Mouse (Mus musculus): ENCODE measurements around the gene Zfp184.

Gene Zfp184

GRCm38 (mm10) chr13:21992550-21992949, 47.7 kb downstream of the Zfp184 start:
- DNase-seq (ENCODE audit: low read depth), result no peak

DNA sequence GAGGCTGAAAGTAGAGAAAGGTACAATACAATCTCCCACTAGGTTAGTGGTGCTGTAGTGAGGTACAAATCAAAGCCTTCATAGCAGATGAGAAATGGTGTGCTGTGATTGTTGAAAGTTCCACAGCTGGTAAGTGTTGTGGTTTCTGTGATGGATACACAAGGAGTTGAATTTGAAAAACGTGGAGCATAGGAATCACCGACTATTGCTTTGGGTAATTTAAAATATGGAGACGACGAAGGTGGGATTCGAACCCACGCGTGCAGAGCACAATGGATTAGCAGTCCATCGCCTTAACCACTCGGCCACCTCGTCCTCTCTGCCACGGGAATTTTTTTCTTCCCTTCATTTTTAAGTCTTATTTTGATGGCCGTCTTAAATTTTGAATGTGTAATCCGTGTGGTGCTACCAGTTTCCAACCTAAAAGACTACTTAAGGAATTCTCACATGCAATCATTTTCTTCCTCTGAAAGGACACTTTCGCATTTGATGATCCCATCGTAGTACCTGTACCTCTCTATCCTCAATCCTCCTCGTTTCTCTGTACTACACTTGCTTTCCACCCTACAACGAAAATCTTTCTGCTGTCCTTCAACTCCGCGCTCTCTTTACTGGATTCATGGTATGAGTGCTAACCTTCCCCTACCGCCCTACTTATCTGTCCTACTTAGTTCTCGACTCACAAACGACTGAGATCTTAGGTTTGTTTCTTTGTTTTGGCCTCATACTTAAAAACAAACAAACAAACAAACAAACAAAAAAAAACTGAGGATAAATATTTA, 49.3 kb downstream of the Zfp184 start:
- DNase-seq (ENCODE audit: low read depth), result no peak

DNA sequence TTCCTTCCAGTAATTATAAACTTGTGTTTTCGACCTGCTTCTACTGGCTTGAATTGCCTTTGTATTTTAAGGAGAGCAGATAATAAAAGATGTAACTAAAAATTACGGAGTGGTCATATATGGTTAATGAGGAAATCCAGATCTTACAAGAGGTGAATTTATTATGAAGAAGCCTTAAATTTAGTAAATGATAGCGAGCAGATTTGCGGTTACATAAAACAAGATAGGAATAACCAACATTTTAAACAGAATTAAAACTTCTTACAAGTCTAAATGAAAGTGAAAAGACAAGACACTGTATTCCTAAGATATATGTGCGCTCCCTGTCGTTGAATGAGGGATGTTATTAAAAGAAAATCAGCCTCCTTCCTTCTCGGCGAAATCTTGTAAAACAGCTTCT, 50.0 kb downstream of the Zfp184 start:
- DNase-seq (ENCODE audit: low read depth), result no peak

DNA sequence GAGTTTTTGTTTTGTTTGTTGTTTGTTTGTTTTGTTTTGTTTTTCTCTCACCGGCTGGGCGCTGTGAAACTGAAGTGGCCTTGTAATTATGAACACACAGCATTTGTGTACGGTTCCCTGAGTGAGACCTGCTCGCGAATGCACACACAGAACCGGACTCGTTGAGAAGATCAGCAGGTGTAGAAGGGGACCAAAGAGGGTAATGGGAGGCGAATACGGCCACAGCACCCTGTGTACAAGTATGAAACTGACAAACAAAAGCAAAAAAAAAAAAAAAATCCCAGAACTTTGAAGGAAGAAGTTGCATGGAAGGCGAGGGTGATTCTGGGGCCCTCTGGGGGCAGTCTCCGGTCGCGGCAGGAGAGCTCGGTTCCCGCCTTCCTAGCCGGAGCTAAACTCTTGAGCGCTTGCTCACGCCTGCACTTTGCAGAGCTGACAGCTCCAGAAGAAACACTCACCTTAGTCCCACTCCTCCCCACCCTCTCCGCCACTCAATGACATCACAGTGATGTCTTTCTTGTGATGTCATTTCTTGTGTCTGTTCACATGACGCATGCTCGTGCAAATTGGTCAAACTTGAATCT, 50.5 kb downstream of the Zfp184 start:
- DNase-seq (ENCODE audit: low read depth), result no peak

DNA sequence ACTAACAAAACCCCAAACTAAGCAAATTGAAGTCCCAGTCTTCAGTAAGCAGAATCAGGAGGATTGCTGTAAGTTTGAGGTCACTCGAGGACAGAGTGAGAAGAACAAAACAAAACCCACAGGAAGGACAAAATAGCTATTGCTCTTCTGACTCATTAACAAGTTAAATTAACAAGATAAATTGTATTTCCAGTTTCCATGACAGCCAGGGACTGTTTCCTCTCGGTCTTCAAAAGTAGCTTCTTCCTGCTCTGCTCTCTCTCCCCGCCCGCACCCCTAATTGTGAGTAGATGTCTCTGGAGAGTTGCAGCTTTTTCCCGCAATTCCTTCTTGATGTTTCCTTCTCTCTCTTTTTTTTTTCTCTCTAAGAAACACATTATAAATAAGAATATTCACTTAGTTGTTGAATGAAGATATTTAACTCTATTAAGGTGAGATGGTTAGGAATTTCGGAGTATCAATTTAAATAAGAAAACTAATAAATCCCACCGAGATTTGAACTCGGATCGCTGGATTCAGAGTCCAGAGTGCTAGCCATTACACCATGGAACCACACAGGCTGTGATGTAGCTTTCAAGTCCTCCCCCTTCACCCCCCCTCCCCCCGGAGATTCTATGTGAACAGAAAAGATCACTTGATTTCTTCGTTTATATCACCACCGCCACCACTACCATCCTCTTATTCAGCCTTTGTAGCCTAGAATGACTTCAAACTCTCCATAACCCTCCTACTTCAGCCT, 51.4 kb downstream of the Zfp184 start:
- no peak for DNase-seq (ENCODE audit: low read depth)

DNA sequence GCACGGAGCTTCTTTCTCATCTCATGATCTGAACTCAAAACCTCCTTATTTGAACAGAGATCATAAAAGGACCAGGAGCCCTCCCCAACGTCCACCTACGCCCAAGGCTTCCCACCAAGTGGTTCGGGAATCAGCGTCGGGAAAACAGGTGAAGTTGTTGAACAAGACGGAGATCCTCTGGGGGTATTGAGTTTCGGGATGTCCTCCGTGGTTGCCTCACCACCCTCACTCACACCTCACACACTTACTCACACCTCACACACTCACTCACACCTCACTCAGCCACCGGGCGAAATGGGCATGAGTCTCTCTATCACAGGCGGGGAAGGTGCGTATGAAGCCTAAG, 51.9 kb downstream of the Zfp184 start:
- no peak for DNase-seq (ENCODE audit: low read depth)

DNA sequence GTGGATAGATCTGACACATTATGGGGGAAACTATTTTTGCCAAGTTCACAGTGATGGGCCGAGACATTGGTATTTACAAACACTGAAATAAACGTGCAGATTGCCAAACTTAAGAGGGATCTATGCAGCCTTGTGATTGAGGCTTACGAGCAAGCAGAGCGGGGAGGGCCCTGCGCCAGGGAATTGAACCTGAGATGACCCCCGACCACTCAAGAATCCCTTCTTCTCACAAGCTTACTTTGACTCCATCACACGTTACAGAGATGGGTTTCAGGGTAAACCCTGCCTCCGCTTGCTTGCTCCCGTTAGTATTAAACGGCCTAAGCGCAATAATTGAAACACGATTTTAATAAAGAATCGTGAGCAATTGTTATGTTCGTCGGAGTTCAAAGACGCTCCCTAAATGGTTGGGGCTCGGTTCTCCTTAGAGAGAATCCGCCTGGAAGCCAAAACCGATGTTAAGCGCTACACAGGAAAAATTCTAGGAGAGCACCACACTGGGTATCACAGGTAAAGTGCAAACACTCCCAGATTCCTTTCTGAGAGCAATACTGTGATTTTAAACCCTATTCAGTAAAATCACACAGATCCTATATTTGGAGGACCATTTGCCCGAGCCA, 52.4 kb downstream of the Zfp184 start:
- no peak for DNase-seq (ENCODE audit: low read depth)

DNA sequence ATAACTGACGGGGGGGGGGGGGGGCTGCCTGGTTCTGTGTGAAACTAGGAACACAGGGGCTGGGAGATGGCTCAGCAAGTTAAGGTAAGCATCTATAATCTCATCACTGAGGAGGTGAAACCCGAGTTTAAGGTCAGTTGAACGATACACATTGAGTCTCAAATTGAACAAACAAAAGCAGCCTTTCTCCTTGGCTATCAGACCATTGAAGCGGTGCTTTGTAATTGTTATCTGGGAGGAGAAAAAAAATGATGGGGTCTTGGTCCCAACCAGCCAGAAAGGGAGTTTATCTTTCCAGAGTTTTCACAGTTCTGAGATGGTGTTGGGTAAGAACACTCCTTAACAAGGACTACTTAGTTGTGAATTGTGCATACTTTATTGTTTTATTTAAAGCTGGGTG, 52.9 kb downstream of the Zfp184 start:
- no peak for DNase-seq (ENCODE audit: low read depth)

- no peak for DNase-seq (ENCODE audit: low read depth)
Observed at GRCm38 (mm10) chr13:21998412-21998811, 53.5 kb downstream of the Zfp184 start.

GRCm38 (mm10) chr13:21999147-21999546, 54.3 kb downstream of the Zfp184 start:
- DNase-seq (ENCODE audit: low read depth), result no peak

DNA sequence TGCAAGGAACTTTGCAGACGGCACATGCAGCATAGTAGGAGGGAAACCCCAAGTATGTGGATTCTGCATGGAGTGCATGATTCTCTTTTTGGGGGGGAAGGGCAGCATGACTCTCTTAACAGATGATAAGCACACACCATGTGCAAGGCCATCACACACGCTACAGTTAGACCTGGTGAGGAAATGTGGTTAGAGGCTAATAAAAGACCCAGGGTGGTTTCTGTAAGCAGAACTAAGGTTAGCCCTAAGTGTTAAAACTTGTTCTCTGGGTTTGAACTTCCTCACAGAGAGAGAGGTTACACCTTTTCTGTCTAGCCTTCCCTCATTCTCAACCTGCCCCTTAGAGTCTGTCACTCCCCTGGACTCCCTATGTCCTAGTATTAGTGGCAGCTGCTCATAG, 56.5 kb downstream of the Zfp184 start:
- no peak for DNase-seq (ENCODE audit: low read depth)

- DNase-seq (ENCODE audit: low read depth), result no peak
Observed at GRCm38 (mm10) chr13:22001823-22002222, 56.9 kb downstream of the Zfp184 start.

DNA sequence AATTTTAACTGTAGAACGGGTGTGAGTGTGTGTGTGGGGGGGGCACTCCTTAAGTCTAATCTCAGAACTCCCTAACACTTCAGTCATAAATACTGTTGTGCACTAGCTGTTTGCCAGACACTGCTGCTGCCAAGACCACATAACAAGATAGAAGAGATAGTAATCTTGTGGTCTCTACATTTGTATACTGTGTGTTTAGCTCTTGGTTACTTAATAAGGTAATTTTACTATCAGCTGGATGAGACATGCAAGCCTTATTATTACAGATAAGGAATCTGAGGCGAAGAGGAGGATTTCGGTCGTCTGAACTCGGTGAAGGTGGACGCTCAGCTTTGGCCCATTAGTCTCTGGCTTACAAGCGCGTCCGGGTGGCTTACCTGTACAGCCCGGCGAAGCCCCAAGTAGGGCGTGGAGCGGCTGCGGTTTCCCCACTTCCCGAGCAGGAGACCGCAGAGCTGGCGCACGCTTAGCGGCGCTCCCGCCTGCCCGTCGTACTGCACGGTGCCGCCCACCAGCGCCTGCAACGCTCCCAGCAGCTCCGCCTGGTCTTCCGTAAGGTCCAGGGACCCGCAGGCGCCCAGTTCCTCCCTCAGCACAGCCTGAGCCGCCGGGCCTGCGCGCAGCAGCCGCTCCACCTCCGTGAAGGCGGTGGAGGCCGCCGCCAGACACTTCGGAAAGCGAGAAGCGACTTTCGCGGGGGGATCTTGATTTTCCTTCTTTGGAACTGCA, 60.9 kb downstream of the Zfp184 start:
- no peak for DNase-seq (ENCODE audit: low read depth)

DNA sequence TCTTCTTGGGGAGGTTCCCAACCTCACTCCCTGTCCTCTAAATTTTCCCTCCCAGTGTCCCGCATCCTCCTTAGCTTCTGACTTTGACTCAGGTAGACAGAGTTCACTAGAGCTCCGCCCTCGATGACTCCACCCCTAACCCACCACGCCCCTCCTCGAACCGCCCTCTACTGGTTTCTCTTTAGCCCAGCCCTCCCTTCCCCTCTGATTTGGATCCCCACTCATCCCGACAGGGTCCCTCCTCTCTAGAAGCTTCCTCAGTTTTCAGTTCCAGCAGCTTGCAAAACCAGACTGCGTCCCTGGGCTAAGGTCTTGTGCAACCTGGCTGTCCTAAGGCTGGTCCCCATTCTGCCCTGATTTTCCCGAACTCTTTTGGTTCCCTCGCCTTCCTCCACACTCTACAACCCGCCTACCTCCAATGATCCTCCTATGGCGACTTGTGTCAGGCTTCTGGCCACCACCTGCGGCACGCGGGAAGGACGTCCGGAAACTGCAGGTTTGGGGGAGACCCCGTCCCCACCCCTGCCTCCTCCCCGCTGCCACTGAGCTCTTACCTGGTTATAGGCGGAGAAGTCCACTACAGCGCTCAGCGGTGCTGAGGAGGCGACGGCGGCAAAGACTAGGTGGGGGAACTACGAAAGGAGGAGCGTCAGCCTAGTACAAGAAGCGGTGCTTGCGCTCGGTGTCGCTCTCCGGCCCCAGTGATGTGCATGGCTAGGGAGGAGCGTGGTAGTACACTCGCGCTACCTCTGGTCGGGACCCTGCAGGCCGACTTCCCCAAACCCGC, 61.6 kb downstream of the Zfp184 start:
- no peak for DNase-seq (ENCODE audit: low read depth)

GRCm38 (mm10) chr13:22007121-22007510, 62.2 kb downstream of the Zfp184 start:
- DNase-seq (ENCODE audit: low read depth), result no peak

- no peak for DNase-seq (ENCODE audit: low read depth)
Observed at GRCm38 (mm10) chr13:22007872-22008271, 63.0 kb downstream of the Zfp184 start.

DNA sequence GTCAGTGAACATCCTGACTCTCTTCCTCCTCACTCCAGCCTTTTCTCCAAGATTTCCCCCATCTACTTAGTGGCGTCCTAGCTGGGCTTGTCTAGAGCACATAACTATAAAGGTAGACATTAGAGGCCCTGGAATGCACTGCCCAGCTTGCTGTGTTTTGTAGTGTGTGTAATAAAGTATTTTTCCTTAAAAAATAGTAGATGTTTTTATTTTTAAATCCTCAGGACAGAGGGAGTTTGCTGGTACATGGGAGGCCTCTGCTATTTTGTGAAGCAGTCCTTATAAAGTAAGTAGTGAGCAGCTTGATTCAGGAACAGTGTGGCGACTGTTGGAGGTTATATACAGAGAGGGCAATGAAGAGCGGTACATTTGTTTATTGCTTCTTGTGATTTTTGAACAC, 63.8 kb downstream of the Zfp184 start:
- DNase-seq (ENCODE audit: low read depth), result no peak

- no peak for DNase-seq (ENCODE audit: low read depth)
Observed at GRCm38 (mm10) chr13:22009642-22010041, 64.7 kb downstream of the Zfp184 start, which contains the start of gene Prss16. Prss16 (minus strand) TSS chr13:22009742.

Measured in fibroblast of lung, adult 2 months (primary cell).